Mouse (Mus musculus) left cerebral cortex, adult 6 months (tissue): ENCODE results near the gene Ulk1. TPM values are rescaled to one million over a fixed set of nuclear protein-coding genes. Genes with fewer than 3 reads are reported as not detected.

Experiments used
- long read RNA-seq, 2 experiments: library from polyadenylated mRNA; unstranded; transcript quantifications; one replicate each; pipeline ENCODE4 v2.0.0; 2019 to 2020
- polyA plus RNA-seq: library from polyadenylated mRNA; unstranded; fragments of <200 nt; fragmentation: Nextera tagmentation; gene quantifications from 2 replicates; pipeline ENCODE4 v1.2.3, GENCODE M21; 2021

Gene Ulk1
- 8.3 and 19.8 TPM in 2 replicates for polyA plus RNA-seq
- long read RNA-seq, experiment 1, partial matches to known transcripts: 27 of 40 reads
- long read RNA-seq, experiment 1, other reads (novel, unspliced or antisense): 13 of 40 reads
- long read RNA-seq, experiment 2, partial matches to known transcripts: 4 of 30 reads
- long read RNA-seq, experiment 2, other reads (novel, unspliced or antisense): 26 of 30 reads

DNA sequence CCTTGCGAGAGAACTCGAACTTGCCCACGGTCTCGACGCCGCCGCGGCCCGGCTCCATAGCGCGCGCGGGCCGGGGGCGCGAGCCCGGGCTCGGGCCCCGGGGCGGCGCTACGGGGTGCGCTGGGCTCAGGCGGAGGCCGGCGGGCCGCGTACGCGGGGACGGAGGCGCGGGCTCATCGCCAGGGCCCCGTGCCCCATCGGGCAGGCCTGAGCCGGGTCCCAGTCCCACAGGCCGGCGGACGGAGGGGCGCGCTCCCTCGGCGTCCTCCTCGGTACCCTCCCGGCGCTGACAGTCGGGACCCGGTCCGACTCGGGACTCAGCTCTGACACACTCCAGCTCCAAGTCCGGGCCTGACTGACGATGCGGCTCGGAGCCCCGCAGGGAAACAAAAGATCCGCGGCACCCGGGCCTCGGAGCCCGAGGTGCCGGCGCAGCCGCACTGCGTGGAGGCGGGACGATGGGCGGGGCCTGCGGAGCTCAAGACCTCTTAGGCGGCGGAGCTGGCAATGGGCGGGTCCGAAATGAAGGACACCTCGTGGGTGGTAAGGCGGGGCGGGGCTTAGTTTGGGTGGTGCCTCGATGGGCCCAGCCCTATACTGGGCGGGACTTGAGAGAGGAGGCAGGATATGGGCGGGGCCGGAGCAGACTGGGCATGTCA is at the start of gene Ulk1:
TSS of gene Ulk1 (minus strand) at position 431 of the 659 bp plus-strand sequence.

GRCm38 (mm10) chr5:110839678-110840365 is 29.9 kb upstream of the Ulk1 start, which contains the start of the genes Hscb and Chek2:
TSS of gene Hscb (minus strand) at chr5:110839777.
TSS of gene Chek2 (plus strand) at chr5:110839979.

DNA sequence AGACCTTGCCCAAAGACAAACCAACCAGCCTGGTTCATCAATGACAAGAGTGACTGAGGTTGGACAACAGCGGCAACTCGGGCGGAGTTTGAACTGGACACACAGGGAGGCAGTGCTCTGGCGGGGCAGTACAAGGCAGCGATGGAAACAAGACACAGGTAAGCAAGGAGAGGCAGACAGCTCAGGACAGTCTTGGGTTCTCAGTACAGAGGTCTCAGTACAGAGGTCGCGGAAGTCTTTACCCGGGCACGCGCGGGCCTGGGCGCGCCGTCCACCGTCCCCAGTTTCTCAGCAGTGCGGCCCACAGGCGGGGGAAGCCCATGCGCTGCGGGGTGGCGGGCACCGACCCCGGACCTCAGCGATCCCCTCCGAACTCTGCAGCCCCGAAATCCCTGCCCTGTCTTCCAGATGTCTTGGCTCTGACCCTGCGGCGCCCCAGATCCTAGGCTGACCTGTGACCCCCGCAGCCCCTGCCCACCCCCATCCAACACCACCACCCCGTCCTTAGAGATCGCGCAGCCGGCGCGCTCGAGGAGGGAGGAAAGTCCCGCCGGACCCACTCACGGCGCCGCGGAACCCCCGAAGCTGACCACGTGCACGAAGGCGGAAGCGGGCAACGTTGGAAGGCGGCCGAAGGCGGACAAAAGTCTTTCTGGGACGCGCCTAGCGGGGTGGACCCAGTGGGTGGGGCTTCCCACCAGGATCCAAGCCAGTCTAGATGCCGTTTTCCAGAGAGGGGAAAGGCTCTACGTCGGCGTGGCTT is 29.7 kb downstream of the Ulk1 start, which contains the start of gene Pus1:
TSS of gene Pus1 (minus strand) at position 662 of the 763 bp plus-strand sequence.

GRCm38 (mm10) chr5:110770448-110771158 is 39.3 kb downstream of the Ulk1 start, which contains the start of gene Ep400:
TSS of gene Ep400 (minus strand) at chr5:110770717.

Other genes starting within 250 kb of the Ulk1 start
- 27.5 and 29.6 TPM in 2 replicates for gene Noc4l, start 156.7 kb downstream of the Ulk1 start, polyA plus RNA-seq
- 4.3 and 4.6 TPM in 2 replicates for gene Ddx51, start 156.6 kb downstream of the Ulk1 start, polyA plus RNA-seq
- 16.9 and 23.8 TPM in 2 replicates for gene Ep400, start 39.4 kb downstream of the Ulk1 start, polyA plus RNA-seq
- 9.4 and 13.1 TPM in 2 replicates for gene Pus1, start 29.4 kb downstream of the Ulk1 start, polyA plus RNA-seq
- gene Hscb, start 29.7 kb upstream of the Ulk1 start, polyA plus RNA-seq: 25.1 and 25.9 TPM in 2 replicates
- 1.1 and 1.4 TPM in 2 replicates for gene Chek2, start 29.9 kb upstream of the Ulk1 start, polyA plus RNA-seq
- gene Ttc28, start 69.7 kb upstream of the Ulk1 start, polyA plus RNA-seq: 1.4 and 1.5 TPM in 2 replicates